Mouse (Mus musculus): ENCODE data around the gene Mad1l1.

The Mad1l1 gene

DNA sequence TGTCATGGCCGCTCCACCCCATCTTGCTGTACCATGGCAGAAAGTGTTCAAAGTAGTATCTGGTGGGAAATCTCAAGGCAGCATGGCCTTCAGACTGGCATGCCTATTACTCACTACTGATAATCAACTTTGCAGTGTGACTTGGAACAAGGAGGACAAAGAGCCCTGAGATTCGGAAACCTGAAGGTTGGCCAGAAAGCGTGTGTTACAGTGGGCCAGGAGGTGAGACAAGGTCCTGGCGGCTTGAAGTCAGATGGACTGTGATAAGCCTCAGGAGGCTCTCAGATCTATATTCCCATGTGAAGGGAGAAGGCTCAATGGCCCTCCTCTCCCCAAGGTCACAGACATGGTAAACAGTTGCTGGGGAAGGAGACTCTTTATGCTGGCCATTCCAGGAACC lies 241.8 kb downstream of the Mad1l1 start:
- DNase-seq = no peak

DNA sequence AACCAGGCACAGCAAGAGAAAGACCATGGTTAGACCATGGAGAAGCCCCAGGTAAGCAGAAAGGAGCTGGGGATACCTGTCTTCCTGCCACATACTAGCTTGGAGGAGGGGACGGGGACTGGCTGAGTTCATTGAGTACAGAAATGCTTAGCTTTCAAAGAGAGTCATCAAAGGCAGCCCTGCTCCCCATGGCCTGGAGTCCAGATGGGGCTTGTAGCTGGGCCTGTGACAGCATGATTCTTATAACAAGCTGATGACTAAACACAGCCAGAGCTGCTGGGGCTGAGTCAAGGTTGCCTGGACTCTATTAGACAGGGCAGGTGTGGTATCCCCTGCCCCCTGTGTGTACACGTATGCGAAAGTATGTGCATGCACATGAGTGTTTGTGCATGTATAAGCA lies 242.9 kb downstream of the Mad1l1 start:
- DNase-seq = no peak

DNA sequence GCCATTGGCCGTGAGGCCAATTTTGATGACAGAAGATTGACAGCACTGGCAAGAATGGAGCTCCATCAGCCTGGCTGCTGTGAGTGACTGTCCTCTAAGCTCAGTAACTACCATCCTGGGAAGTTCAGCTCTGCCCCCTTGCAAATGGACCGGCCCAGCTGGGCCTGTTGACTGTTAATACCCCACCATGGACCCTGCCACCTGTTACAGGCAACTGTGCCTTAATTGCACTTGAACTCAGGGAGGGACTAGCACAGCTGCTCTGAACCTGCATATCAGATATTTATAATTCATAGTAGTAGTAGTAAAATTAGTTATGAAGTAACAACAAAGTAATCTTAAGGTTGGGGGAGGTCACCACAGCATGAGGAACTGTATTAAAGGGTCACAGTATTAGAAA lies 244.9 kb downstream of the Mad1l1 start:
- no peak for DNase-seq

DNA sequence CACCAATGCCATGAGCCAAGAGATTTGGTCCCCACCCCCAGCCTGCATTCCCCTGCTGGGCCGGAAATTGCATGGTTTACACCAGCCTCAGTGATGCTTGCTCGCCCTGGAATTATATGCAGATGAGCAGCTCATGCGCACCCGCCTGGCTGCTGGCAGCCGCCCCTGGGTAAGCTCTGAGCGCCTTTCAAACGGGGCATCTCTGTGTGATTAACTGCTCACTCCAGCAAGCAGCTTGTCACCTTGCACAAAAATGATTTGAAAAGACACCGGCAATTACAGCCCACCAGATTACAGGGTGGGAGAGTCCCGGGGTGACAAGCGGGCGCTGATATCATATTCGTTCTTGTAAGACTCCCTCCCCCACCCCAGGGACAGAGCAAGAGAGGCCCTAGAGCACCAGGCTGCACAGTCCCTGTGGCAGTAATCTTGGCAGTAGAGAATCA lies 247.7 kb downstream of the Mad1l1 start:
- no peak for DNase-seq

DNA sequence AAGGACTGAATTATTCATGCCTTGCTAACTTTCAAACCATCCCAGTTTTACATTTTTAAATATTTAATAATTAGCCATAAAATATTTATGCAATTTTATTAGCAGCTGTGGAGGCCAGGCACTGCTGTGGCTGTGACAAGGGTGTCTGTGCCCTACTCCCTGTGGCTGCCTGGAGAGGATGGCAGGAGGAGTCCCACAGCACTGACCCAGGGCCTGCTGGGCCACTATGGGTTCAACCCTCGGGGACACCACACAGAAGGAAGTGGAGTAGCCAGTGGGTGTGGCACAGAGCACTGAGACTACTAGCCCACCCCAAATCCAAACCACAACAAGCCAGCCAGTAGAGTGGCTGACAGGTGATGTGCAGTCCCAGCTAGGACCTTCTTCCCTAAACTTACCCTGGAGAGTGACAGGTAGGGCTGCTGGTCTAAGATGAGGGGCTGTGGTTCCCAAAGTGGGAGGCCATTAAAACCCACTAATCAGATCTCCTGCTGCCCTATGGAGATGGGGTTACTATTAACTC lies 248.1 kb downstream of the Mad1l1 start:
- no peak for DNase-seq

DNA sequence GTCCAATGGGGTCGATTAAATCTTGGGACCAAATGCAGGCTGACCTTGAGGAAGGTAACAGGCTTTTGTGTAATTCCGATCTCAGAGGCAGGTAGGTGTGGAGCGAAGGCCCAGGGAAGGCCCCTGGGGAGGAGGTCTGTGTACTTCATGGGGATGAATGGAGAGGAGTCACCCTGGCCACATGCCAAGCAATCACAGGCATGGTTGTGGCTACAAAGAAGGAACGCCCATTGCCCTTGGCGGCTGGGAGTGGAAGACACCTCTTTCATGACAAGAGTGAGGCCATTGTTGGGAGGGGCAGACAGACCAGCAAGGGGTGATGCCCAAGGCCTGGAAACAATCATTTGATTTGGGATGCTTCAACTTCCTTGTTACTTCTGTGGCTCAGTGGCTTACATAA lies 252.8 kb downstream of the Mad1l1 start:
- DNase-seq = no peak

DNA sequence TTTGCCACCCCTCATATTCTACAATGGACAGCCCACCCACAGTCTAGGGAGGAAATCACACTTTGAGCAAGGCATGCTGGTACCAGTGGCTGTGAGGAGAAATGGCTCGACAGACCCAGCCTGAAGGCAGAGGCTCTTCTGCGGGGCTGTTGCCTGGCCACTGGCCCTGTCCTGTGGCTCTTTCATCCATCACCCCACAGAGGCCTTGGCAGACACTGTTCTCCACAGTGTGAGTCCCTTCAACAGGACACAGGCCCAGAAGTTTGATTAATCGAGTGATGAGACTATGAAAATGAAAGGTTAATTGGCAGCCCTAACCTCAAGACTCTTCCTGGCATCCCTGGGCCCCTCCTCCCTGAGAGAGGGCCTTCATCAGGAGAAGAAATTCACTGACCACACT lies 253.3 kb downstream of the Mad1l1 start:
- DNase-seq = no peak

DNA sequence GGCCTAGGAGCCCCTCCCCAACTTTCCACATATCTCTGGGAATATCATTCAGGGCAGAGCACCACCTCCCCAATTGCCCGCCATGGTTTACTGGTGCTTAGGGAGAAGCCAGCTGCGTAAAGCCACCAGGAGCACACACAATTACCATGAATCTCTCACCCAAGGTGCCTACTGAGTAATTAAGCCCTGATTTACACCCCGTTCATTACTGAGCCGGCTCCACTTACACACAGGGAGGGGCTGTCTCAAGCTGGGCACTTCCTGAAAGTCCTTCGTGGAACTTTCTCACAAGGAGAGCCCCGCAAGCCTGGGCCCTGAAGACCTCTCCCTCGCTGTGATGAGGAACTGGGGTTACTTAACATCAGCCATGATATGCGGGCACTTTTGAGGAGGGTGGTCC lies 254.6 kb downstream of the Mad1l1 start:
- DNase-seq = no peak

DNA sequence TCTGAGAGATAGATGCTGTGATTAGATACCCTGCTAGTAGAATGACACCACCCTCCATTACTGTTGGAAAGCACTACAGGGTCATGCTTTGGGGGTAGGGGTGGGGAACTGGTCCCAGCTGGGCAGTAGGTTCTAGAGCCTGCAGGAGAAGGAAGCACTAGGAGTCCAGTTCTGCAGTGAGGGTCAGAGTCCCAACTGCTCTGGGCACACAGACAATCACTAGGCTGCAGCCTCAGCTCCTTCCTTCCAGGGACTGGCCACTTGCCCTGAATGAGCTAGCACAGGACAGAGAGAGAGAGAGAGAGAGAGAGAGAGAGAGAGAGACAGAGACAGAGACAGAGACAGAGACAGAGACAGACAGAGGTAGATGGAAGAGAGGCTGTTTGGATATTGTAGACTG lies 255.1 kb downstream of the Mad1l1 start:
- no peak for DNase-seq

DNA sequence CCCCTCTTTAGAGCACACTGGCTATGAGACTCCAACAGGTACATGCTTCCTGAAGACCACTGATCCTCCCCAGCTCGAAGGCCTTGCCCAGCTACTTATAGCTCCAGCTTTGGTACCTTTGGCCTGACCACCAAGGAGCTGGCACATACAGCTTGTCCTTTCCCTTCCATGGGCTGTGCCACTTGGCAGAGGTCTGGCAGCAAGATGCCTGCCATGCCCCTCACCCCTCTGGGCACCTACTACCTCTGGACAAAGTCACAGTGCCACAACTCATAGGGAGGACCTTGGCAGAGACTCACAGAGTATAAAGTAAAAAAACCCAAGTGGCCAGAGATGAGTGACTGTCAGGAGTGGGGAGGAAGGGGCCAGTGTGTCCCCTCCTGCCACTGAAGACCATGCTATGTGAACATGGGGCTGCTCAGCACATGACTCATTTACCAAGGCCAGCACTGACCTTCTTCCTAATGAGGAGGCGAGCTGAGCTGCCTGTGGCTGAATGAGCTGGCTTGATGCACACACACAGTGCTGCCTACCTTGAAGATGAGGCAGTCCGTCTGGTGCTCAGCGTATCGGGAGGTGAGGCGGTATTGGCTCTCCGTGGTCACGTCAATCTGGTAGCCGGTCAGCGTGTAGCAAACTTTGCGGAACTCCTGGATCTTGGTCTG lies 255.9 kb downstream of the Mad1l1 start:
- no peak for DNase-seq

DNA sequence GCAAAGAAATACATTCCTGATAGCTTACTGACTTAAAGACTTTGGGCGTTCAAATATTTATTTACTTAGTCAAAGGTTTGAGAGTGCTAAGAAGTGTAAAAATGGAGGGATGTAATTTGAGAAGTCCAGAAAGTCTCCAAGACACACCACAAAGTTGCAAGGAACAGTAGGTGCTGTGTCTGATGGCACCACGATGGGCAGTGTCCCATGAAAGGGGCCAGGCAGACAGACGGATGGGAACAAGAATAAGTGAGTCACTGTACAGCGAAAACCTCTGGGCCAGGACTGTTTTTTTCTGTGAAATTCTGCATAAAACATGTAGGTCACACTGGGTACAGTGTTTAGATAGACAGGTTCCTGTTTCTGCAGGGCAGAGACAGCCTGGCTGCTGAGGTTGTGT lies 256.8 kb downstream of the Mad1l1 start:
- no peak for DNase-seq

DNA sequence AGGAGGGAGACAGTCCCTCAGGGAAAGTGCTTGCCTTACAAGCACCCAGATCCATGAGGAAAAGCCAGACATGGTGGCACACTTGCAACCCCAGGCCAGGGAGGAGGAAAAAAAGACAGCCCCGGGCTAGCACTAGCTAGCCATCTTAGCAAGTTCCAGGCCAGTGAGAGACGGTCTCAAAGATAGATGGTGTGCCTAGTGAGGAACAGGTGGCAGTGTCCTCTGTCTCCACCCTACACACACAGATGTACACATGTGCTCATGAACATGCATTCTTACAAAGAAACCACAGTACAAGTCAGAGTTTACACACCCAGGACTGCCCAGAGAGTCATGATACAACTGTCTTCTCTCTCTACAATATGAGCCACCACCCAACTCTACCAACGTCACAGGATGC lies 258.5 kb downstream of the Mad1l1 start:
- DNase-seq = no peak

DNA sequence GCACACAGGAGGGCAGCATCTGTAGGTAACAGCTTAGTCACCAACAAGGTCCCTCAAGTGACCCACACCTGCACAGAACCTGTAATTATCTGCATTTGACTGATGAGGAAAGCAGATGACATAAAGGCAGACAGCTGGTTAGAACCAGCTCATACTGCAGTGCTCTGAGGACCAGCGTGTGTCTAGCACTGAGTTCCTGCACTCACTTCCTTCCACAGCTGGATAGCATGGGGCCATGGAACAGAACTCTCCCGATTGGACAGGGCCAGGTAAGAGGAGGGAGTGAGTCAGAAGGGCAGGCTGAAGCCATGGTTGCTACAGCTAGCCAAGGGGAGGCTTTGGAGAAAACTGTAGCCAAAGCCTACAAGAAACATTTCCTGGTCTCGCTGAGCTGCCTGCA lies 259.0 kb downstream of the Mad1l1 start:
- DNase-seq = no peak

DNA sequence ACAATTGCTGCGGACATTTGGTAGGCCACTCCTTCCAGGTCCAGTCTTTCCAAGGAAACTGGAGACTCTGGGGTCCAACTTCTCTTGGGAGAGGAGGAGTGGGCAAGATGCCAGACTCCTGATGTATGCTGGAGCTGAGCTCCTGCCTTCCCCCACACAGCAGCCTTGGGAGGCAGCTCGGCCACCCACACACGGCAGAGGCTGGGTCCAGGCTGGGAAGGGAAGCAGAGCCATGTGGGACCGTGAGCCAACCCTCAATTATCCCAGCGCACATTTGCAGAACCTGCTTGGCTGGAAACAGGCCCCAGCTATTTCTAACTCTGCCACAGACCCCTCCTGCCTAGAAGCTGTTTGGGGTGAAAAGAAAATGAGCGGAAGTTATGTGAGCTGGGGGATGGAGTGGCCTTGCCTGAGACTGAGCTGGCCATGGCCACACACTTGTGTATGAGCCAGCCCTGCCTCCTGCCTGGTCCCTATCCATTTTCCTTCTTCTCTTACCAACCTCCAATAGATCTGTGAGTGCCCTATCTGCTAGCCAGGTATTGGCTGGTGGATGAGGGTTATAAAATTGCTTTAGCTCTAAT lies 260.0 kb downstream of the Mad1l1 start:
- DNase-seq = no peak

DNA sequence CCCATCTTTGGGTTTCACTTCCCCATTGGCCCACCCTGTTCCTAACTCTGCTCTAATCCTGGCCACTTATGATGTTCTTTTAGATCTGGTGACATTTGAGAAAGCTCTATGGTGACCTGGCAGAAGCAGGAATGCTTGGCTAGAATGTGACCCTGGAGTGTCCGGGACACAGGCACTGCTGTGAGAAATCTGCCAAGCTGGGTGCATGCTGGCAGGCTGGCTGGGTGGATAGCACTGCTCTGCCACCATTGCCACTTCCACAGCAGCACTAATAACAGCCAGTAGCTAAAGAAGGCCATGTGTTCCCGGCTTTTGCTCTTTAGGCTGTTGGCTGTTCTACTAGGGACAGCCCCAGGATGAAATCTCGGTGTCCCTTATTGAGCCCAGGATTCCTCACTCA lies 265.1 kb downstream of the Mad1l1 start:
- no peak for DNase-seq

DNA sequence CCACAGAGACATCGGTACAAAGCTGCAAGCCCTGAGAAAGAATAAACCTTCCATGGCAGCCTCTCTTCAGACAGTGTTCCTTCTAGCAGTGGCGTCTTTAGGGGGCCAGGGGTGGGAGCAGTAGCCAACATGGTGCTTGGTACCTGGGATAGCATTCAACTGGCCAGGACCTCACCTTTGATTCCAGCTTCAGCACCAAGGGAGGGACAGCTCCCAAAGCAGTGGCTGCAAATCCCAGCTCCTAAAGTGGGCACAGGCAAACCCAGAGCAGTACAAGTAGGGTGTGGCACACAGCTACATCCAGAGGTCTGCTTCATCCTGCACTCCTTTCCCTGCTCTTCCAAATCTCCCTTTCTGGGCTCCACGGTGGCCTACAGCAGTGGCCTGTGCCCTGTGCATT lies 265.9 kb downstream of the Mad1l1 start:
- no peak for DNase-seq

DNA sequence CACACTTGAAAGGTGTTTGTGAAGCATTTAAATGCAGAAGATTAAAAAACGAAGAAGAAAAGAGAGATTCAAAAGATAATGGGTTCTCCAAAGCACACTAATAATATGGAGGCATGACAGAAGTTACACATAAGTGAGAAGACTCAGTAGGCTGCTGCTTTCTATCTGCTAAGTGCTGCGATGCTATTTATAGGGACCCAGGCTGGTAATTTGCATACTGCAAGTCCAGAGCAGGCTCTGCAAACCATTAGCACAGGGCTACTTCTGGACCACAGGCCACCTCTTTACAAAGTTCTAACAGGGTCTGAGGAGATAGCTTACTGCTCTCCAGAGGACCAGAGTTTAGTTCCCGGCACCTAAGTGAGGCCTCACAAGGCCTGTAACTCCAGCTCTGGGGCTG lies 267.7 kb downstream of the Mad1l1 start:
- no peak for DNase-seq

DNA sequence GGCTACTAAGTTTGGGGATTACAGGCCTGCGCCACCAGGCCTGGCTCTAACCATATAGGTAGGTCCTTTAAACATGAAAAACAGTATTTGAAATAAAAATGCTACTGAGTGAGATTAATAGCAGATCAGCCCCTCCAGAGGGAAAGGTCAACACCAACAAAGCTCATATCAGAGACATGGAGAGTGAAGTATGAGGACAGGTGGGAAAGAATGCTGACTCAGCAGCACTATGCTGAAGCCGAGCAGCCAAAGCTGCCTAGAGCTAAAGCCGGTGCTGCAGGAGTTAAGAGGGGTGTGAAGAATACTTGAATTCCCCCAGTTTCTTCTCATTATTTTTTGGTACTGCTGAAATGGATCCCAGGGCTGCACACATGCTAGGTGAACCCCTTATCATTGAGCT lies 268.9 kb downstream of the Mad1l1 start:
- DNase-seq = no peak

DNA sequence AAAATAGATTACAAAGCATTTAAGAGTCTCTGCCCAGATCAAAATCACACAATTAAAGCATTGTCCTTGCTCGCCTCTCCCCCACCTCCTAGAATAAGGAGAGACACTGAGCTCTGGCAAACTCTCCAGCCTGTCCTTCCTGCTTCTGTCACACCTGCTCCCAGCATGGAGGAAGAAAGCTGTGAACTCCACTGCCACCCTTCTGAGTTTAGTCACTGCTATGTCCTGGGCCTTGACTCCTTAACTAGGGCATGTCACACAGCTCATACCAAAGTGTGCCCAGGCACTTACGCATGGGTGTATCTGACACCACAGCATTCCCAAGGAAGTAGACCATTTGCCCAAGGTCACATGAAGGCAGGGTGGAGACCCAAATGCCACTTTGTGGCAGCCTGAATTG lies 275.9 kb downstream of the Mad1l1 start:
- no peak for DNase-seq

DNA sequence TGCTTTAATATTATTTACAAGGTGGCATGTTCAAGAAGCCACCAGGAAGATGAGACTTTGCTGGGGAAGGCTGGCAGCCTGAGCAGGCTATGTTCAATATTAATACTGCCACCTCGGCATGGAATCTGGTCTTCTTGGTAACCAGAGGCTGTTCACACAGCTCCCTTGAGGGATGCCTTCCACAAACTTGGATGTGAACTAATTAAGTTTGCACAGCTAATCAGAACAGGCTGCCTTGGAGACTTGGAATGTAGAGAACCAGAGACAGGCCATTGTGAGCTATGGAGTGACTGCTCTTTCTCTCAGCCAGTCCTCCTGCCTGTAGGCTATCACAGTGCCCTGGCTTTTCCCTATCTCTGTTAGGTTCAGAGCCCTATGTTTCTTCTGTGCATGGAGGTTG lies 278.4 kb downstream of the Mad1l1 start:
- DNase-seq = no peak

DNA sequence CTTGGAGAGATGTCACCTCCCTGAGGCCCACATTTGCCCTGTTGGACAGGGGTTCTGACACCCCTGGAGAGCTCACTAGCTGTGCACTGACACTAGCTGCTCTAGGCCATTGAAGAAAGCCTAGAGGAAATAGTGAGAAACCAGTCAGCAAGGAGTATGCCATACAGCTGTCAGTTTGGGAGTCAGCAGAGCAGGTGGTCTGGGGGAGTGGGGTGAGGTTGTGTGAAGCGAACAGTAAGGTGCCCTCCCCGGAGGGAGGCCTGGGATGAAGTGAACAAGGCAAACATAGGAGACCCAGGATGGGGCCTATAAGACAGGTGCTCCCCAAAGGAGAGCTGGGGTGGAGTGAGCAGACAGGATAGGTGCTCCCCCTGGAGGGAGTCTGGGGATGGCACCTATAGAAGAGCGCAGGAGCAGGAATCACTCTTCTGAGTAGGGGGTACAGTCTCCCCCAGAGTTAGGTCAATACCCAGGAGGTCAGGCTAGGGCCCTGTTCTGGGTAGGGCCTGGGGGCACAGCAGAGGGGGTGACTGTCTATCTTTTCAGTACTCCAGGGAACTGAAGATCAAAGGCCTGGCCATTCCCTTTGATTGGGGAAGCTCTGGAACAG lies 279.2 kb downstream of the Mad1l1 start:
- no peak for DNase-seq

DNA sequence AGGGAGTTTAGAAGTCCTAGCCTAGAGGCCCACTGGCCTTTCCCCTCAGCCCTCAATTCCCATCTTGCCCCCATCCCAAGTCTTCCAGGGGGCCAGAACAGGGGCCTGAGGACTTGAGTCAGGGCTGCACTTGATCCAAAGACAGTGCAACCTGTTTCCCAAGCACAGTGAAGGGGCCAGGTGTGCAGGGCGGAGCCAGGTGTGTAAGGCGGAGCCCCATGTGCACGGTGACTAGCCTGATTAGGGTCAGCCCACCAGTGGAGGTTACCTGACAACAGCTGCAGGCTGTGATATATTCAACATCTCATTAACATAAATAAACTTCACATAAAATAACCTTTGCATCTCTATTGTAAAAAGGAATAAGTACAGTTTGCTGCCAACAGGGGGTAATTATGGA lies 280.3 kb downstream of the Mad1l1 start:
- no peak for DNase-seq

DNA sequence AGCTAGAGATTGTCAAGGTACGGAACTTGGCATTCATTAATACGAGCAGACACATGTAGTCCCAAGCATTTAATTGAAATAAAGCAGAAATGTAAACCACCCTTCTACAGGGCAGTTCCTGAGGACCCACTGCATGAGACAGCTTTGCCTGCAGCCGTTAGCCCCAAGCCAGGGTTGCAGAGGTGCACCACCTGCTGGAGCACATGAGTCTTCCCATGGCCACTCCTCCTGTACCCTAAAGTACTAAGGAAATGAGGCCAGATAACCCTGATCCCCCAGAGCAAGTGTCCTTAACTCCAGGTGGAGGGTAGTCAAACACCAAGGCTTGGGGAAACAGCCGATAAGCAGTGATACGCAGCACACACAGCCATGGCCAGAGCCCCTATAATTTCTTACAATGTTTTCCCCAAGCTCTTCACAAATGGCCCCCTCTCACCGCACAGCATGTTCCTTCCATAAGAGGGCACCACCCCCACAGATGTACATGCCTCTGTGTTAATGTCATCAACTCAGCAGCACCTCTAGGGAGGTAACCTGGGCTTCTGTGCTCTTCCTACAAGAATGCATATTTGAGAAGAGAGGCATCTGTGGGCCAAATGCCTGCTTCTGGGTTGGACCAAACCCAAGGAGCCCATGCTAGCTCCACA lies 283.6 kb downstream of the Mad1l1 start:
- no peak for DNase-seq

DNA sequence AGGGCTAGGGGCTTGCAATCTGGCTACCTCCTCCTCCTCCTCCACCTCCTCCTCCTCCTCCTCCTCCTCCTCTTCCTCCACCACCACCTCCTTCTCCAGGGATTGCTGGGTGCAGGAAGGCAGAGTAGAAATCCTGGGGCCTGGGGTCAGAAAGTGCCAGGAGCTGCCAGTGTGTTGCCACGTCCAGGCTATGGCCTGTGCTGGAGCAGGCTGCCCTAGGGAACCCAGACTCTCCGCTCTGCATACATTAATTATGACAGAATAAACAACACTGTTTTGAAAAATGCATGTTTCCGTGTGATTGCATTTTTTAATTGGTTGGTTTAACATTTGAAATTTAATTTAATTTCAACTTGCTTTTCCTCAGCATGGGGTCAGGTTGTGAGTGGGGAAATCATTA lies 285.7 kb downstream of the Mad1l1 start:
- no peak for DNase-seq
